Mouse (Mus musculus): ENCODE results near the gene Pcgf5.

- TF ChIP-seq CTCF (IDR thresholded peaks at IDR 0.05) (no peak), POLR2A (IDR thresholded peaks at IDR 0.05; ENCODE audit: insufficient read depth, low read depth, low read length) (no peak), EP300 (IDR thresholded peaks at IDR 0.05; ENCODE audit: insufficient read depth, low read depth, low read length) (no peak)
These were observed 142.8 kb downstream of the Pcgf5 start for GRCm38 (mm10) chr19:36490911-36491310.
